Mouse (Mus musculus): ENCODE results near the gene Ssh2. TPM values are rescaled to one million over a fixed set of nuclear protein-coding genes. Genes with fewer than 3 reads are reported as not detected.

Gene Ssh2
- total RNA-seq, 2 experiments from 2014 or later: 46.9 to 49.6 TPM

GRCm38 (mm10) chr11:77441020-77441419 is 224.9 kb downstream of the Ssh2 start:
- no peak for DNase-seq (ENCODE audit: extremely low spot score in 1 of 2, low spot score in 2 of 2)
- intact Hi-C loops (cut with DNase I): loop anchor here (5.0 kb wide), 1 partner anchor 224 kb away; the partner anchor contains the start of gene Ssh2

GRCm38 (mm10) chr11:77442186-77443170 is 226.4 kb downstream of the Ssh2 start:
- intact Hi-C loops (cut with DNase I): loop anchor here (5.0 kb wide), 1 partner anchor 225 kb away; the partner anchor contains the start of gene Ssh2
- peak in 1 of 2 experiments; percentile 51 for DNase-seq (ENCODE audit: extremely low spot score in 1 of 2, low spot score in 2 of 2)

DNA sequence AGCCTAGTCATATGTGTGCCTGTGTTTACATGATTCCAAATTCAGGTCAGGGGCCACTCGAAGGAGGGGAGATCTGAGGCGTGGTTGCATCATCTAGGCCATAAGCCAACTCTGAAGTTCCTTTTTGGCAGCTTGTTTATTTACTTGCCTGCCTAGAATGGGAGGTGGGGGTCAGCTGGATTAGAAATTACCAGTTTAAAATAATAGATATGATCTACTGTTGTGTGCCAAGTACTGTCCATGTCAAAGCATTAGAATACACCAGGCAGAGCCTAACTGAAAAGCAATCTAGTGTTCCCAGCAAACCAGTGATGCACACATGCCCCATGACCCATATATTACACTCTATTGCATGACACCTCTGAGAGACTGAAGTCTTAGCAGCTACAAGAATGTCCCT is 228.9 kb downstream of the Ssh2 start:
- DNase-seq (ENCODE audit: extremely low spot score in 1 of 2, low spot score in 2 of 2): no peak
- intact Hi-C loops (cut with DNase I): loop anchor here (5.0 kb wide), 2 partner anchors 128 to 228 kb away; partner anchors contain the start of gene Ssh2

- intact Hi-C loops (cut with DNase I): loop anchor here (5.0 kb wide), 1 partner anchor 129 kb away; no protein-coding TSS in a partner anchor
- peak in 1 of 2 experiments; percentile 33 for DNase-seq (ENCODE audit: extremely low spot score in 1 of 2, low spot score in 2 of 2)
These were observed 230.5 kb downstream of the Ssh2 start for GRCm38 (mm10) chr11:77446628-77447041.

DNA sequence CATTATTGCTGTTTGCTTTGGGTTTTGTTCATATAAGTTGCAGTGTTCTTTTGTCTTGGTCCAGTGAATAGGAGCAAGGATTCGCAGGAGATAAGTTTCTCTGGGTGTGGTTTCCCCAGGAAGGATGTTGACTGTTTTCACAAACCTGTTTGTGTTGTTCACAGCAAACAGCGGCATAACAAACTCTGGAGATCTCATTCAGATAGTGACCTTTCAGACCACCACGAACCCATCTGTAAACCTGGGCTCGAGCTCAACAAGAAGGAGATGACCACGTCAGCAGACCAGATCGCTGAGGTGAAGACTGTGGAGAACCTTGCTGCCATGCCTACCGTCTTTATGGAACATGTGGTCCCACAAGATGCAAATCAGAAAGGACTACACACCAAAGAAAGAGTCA is 233.1 kb downstream of the Ssh2 start:
- no peak for DNase-seq (ENCODE audit: extremely low spot score in 1 of 2, low spot score in 2 of 2)
- intact Hi-C loops (cut with DNase I): loop anchor here (5.0 kb wide), 1 partner anchor 132 kb away; no protein-coding TSS in a partner anchor

DNA sequence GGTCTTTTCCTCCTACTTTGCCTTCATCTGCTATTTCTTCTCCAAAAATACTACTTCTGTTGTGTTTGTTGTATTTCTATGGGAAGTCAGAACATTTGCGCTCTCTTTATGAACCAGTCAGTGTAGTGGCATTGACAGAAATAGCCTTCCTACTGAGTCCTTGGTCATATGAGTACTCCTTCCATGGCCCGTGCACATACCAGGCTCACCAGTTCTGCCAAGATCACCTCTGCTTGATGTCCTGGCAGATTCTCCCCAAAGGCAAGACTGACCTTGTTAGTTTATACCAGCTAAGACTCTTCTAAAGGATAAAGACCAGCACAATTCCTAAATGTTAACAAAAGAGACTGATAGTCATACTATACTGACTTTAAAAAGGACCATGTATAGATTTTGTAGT is 235.6 kb downstream of the Ssh2 start:
- intact Hi-C loops (cut with DNase I): no loop called here
- DNase-seq (ENCODE audit: extremely low spot score in 1 of 2, low spot score in 2 of 2): no peak

GRCm38 (mm10) chr11:77453388-77453787 is 237.3 kb downstream of the Ssh2 start:
- intact Hi-C loops (cut with DNase I): no loop called here
- DNase-seq (ENCODE audit: extremely low spot score in 1 of 2, low spot score in 2 of 2): no peak

DNA sequence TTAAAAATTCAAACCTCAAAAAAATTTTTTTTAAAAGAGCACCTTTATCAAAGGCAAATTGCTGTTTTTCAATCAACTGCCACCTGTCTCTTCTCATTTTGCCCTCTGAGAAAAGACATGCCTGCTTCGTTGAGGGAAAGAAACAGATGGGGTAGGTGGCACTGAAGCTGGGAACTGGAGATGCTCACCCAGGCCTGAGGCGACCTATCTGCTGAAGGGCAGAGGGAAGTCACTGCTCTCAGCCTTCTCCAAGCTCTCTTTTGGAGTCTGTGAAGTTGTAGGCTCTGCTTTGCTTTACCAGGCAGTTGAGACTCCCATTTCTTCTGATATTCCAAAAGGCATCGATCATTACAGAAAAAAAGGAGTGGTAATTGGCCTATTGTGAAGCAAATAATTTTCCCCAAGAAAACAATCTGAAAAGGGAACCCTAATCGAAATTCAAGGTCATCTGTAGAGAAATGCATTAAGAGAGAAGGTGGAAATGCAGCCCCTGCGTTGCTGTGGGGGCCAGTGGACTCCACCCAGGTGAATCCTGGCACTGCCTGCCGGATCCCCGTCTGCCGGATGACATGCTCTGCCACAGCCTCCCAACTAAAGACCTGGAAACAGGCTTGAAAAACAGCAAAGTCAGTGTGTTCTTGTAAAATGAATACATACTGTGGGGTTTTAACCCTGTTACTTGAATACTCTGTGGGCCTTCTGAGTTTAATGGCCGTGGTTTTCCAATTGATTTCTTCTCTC is 239.9 kb downstream of the Ssh2 start:
- DNase-seq (ENCODE audit: extremely low spot score in 1 of 2, low spot score in 2 of 2): no peak
- intact Hi-C loops (cut with DNase I): no loop called here

- intact Hi-C loops (cut with DNase I): no loop called here
- no peak for DNase-seq (ENCODE audit: extremely low spot score in 1 of 2, low spot score in 2 of 2)
These were observed 240.8 kb downstream of the Ssh2 start for GRCm38 (mm10) chr11:77456866-77457265.

DNA sequence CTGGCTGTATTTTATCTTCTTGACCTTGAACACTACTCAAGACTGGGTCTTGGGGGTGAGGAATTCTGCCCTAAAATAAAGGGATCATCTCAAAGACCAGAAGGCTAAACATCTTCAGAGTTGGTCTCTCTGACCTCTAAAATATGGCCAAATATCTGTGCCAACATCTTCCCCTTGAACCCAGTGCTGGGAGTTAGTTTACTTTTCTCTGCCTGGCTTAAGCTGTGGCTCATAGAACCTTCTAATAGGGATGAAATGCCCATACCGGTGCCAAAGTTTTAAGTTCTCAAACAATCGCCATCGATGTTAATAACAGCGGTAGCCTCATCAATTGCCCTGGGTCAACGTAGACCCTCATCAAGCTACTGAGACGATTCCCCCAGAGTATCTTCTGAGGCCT is 245.8 kb downstream of the Ssh2 start:
- no peak for DNase-seq (ENCODE audit: extremely low spot score in 1 of 2, low spot score in 2 of 2)
- intact Hi-C loops (cut with DNase I): loop anchor here (10.0 kb wide), 1 partner anchor 367 kb away; no protein-coding TSS in a partner anchor

DNA sequence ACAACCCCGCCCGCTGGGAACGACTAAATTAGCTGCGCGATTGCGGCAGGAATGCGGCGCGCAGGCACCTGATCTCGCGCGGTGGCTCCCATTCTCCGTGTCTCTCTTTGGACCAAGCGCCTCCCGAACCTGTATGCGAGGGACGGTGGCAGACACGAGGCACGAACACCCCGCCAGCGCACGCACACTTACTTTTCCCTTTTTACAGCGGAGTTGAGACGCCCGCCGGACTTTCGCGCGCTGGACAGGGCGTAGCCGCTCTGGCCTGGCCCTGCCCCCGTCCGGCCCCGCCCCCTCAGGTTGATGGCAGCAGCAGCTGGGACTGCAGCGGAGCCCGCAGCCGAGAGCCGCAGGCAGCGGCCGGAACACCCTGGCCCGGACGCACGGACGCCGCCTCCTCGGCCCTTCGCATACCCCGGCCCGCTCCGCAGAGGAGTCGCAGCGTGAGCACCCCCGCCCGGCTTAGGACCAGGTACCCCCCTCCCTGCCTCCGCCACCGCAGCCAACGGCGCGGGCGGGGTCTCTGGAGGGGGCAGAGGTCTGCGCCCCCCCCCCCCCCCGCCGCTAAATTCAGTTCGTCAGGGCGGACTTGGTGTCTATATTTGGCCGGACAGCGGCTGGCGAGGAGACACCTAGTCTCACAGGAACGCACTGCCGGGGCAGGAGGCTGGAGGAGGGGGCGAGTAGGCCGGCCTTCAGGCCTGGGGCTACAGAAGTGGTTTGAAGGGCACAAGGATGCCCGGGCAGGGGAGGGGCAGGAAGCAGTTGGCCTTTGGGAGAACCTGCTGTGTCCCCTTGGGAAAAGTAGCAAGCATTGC is 246.4 kb downstream of the Ssh2 start, which contains the start of gene Coro6:
Coro6 (plus strand) TSS at position 129 of the 818 bp plus-strand sequence.
- intact Hi-C loops (cut with DNase I): loop anchor here (10.0 kb wide), 1 partner anchor 368 kb away; no protein-coding TSS in a partner anchor

DNA sequence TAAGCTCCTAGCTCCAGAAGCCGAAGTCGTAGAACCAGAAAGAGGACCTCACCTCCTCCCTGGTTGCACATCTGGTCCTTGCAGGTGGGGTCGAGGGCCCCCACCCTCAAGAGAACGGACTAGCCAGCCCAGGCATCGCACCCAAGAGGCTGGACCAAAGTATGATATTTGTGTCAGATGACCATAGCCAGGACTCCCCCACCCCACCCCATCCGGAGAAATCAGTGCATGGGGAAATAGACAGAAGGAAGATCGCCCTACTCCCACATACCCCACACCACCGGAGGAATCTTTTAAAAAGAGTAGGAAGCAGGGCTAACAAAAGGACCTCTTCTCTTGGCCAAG is 247.0 kb downstream of the Ssh2 start:
- intact Hi-C loops (cut with DNase I): loop anchor here (10.0 kb wide), 1 partner anchor 368 kb away; no protein-coding TSS in a partner anchor

More for the DNA sequence above, 246.4 kb downstream of the Ssh2 start, which contains the start of gene Coro6:
- DNase-seq (ENCODE audit: extremely low spot score in 1 of 2, low spot score in 2 of 2): peak in 1 of 2 experiments; percentile 83

GRCm38 (mm10) chr11:77463786-77464185 is 247.7 kb downstream of the Ssh2 start:
- intact Hi-C loops (cut with DNase I): loop anchor here (10.0 kb wide), 1 partner anchor 369 kb away; no protein-coding TSS in a partner anchor
- no peak for DNase-seq (ENCODE audit: extremely low spot score in 1 of 2, low spot score in 2 of 2)

More for the DNA sequence above, 247.0 kb downstream of the Ssh2 start:
- DNase-seq (ENCODE audit: extremely low spot score in 1 of 2, low spot score in 2 of 2): no peak

- peak in 1 of 2 experiments; percentile 60 for DNase-seq (ENCODE audit: extremely low spot score in 1 of 2, low spot score in 2 of 2)
- intact Hi-C loops (cut with DNase I): loop anchor here (10.0 kb wide), 1 partner anchor 370 kb away; no protein-coding TSS in a partner anchor
These were observed 248.6 kb downstream of the Ssh2 start for GRCm38 (mm10) chr11:77464684-77465083.

DNA sequence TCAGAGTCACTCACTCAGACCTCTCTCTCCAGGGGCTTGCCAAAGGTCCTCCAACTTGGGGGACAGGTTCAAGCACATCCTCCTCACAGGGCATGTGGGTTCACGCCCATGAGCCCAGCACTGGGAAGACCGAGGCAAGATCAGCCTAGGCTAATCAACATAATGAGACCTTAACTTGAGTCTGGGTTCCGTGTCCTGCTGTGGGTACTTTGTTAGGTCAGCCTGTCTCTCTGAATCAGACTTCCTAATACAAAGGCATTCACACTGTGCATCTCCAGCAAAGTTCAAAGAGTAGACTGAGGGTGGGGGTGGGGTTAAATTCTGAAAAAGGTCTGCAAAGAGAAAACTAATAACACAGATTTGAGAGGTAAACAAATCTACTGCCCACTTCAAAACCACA is 249.0 kb downstream of the Ssh2 start:
- DNase-seq (ENCODE audit: extremely low spot score in 1 of 2, low spot score in 2 of 2): no peak
- intact Hi-C loops (cut with DNase I): loop anchor here (10.0 kb wide), 1 partner anchor 370 kb away; no protein-coding TSS in a partner anchor

GRCm38 (mm10) chr11:77466544-77466943 is 250.5 kb downstream of the Ssh2 start:
- DNase-seq (ENCODE audit: extremely low spot score in 1 of 2, low spot score in 2 of 2): no peak
- intact Hi-C loops (cut with DNase I): loop anchor here (10.0 kb wide), 1 partner anchor 372 kb away; no protein-coding TSS in a partner anchor

GRCm38 (mm10) chr11:77467157-77467556 is 251.1 kb downstream of the Ssh2 start:
- peak in 1 of 2 experiments; percentile 85 for DNase-seq (ENCODE audit: extremely low spot score in 1 of 2, low spot score in 2 of 2)
- intact Hi-C loops (cut with DNase I): loop anchor here (10.0 kb wide), 1 partner anchor 372 kb away; no protein-coding TSS in a partner anchor

DNA sequence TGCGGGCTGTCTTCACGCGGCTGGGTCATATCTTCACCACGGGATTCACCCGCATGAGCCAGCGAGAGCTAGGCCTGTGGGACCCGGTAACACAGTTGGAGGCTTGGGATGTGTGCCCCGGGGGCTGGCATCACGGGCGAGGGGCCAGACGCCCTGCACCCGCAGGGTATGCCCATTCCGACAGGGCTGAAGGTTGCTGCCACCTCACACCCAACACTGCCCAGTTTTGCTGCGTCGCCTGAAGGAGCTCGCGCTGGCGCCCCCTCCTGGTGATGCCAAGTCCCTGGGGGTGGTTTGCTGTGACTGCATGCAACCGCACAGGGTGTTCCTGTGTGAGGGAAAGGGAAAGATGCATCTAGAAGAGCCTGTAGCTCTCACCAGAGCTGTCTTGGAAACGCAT is 251.7 kb downstream of the Ssh2 start:
- intact Hi-C loops (cut with DNase I): loop anchor here (10.0 kb wide), 1 partner anchor 373 kb away; no protein-coding TSS in a partner anchor

More for the DNA sequence above, 251.7 kb downstream of the Ssh2 start:
- DNase-seq (ENCODE audit: extremely low spot score in 1 of 2, low spot score in 2 of 2): peak in 1 of 2 experiments; percentile 88
